Mouse (Mus musculus): Measurements from ENCODE around the gene Gm20425.

GRCm38 (mm10) chr9:103252906-103253305, 22.8 kb upstream of the Gm20425 start:
- TF ChIP-seq CTCF (IDR thresholded peaks at IDR 0.05; ENCODE audit: insufficient read depth, low read length): no peak
- TF ChIP-seq POLR2A (IDR thresholded peaks at IDR 0.05; ENCODE audit: borderline replicate concordance, extremely low read depth, low read depth, low read length): no peak
